Mouse (Mus musculus): Measurements from ENCODE around the gene Cpeb4. TPM values are rescaled to one million over a fixed set of nuclear protein-coding genes. Genes with fewer than 3 reads are reported as not detected.
"Not testable (repeated sequence)": the region's sequence is repeated elsewhere in the genome, so short reads cannot be mapped to it uniquely, and the experiment has no call there.

Gene Cpeb4
- polyA plus RNA-seq, 1 experiment from 2014 or later, result 2.3 TPM

- no peak overlapping the region for H3K4me3 ChIP-seq
- H3K27me3 ChIP-seq, result no peaks in the 10 kb centered on the region
- no peak for ATAC-seq (ENCODE audit: low FRiP score, low read depth)
- H3K9ac ChIP-seq, result no peak overlapping the region
- no peak overlapping the region for H3K4me2 ChIP-seq (replicated peaks)
- peaks cover 13% of the 10 kb centered on the region for H3K4me1 ChIP-seq
- 74% methylated on average over 3 of the region's 3 CpGs for WGBS
- H3K9me3 ChIP-seq, result no peaks in the 10 kb centered on the region
- H3K36me3 ChIP-seq, result no peaks in the 10 kb centered on the region
- H3K27ac ChIP-seq, result no peak overlapping the region
These were observed 34.8 kb upstream of the Cpeb4 start for GRCm38 (mm10) chr11:31837243-31837642.

GRCm38 (mm10) chr11:31837753-31838152 lies 34.3 kb upstream of the Cpeb4 start:
- 93% methylated on average over 4 of the region's 4 CpGs for WGBS

GRCm38 (mm10) chr11:31838442-31839083 lies 33.4 kb upstream of the Cpeb4 start:
- H3K36me3 ChIP-seq, result no peaks in the 10 kb centered on the region
- H3K4me2 ChIP-seq (replicated peaks), result no peak overlapping the region
- H3K9ac ChIP-seq, result no peak overlapping the region
- WGBS, result 64% methylated on average over 7 of the region's 7 CpGs
- peaks cover 20% of the 10 kb centered on the region for H3K4me1 ChIP-seq
- H3K9me3 ChIP-seq, result no peaks in the 10 kb centered on the region
- H3K27ac ChIP-seq, result no peak overlapping the region
- no peaks in the 10 kb centered on the region for H3K27me3 ChIP-seq
- H3K4me3 ChIP-seq, result no peak overlapping the region
- no peak for ATAC-seq (ENCODE audit: low FRiP score, low read depth)

More at GRCm38 (mm10) chr11:31837753-31838152, 34.3 kb upstream of the Cpeb4 start:
- Histone ChIP-seq H3K4me2 (replicated peaks) (no peak overlapping the region), H3K9ac (no peak overlapping the region), H3K4me3 (no peak overlapping the region), H3K27ac (no peak overlapping the region), H3K9me3 (no peaks in the 10 kb centered on the region), H3K27me3 (no peaks in the 10 kb centered on the region), H3K36me3 (no peaks in the 10 kb centered on the region), H3K4me1 (peaks cover 18% of the 10 kb centered on the region)
- ATAC-seq (ENCODE audit: low FRiP score, low read depth), result no peak

GRCm38 (mm10) chr11:31839084-31839460 lies 32.9 kb upstream of the Cpeb4 start:
- H3K9me3 ChIP-seq, result no peaks in the 10 kb centered on the region
- H3K4me2 ChIP-seq (replicated peaks), result no peak overlapping the region
- ATAC-seq (ENCODE audit: low FRiP score, low read depth), result no peak
- peaks cover 20% of the 10 kb centered on the region for H3K4me1 ChIP-seq
- no peaks in the 10 kb centered on the region for H3K36me3 ChIP-seq
- H3K4me3 ChIP-seq, result no peak overlapping the region
- 69% methylated on average over 6 of the region's 6 CpGs for WGBS
- H3K27me3 ChIP-seq, result no peaks in the 10 kb centered on the region
- no peak overlapping the region for H3K9ac ChIP-seq
- no peak overlapping the region for H3K27ac ChIP-seq

- H3K27ac ChIP-seq, result no peak overlapping the region
- 70% methylated on average over 5 of the region's 5 CpGs for WGBS
- H3K36me3 ChIP-seq, result no peaks in the 10 kb centered on the region
- peaks cover 20% of the 10 kb centered on the region for H3K4me1 ChIP-seq
- H3K9me3 ChIP-seq, result no peaks in the 10 kb centered on the region
- no peak overlapping the region for H3K4me2 ChIP-seq (replicated peaks)
- no peaks in the 10 kb centered on the region for H3K27me3 ChIP-seq
- no peak overlapping the region for H3K4me3 ChIP-seq
- peak; percentile 61; the same call in 1 of the 2 replicates for ATAC-seq (ENCODE audit: low FRiP score, low read depth)
- H3K9ac ChIP-seq, result no peak overlapping the region
These were observed 29.6 kb upstream of the Cpeb4 start for GRCm38 (mm10) chr11:31842171-31842959.

GRCm38 (mm10) chr11:31843177-31843833 lies 28.7 kb upstream of the Cpeb4 start:
- WGBS, result 84% methylated on average over 7 of the region's 7 CpGs
- peaks cover 19% of the 10 kb centered on the region for H3K4me1 ChIP-seq
- no peak overlapping the region for H3K9ac ChIP-seq
- ATAC-seq (ENCODE audit: low FRiP score, low read depth), result no peak
- no peak overlapping the region for H3K4me3 ChIP-seq
- no peaks in the 10 kb centered on the region for H3K27me3 ChIP-seq
- no peaks in the 10 kb centered on the region for H3K36me3 ChIP-seq
- no peak overlapping the region for H3K27ac ChIP-seq
- H3K4me2 ChIP-seq (replicated peaks), result no peak overlapping the region
- H3K9me3 ChIP-seq, result no peaks in the 10 kb centered on the region

- no peaks in the 10 kb centered on the region for H3K36me3 ChIP-seq
- H3K9me3 ChIP-seq, result no peaks in the 10 kb centered on the region
- H3K4me3 ChIP-seq, result no peak overlapping the region
- H3K4me1 ChIP-seq, result peaks cover 14% of the 10 kb centered on the region; the same call in 1 of the 2 replicates
- no peak for ATAC-seq (ENCODE audit: low FRiP score, low read depth)
- 85% methylated on average over 5 of the region's 5 CpGs for WGBS
- no peak overlapping the region for H3K9ac ChIP-seq
- H3K4me2 ChIP-seq (replicated peaks), result no peak overlapping the region
- H3K27me3 ChIP-seq, result no peaks in the 10 kb centered on the region
- no peak overlapping the region for H3K27ac ChIP-seq
These were observed 28.2 kb upstream of the Cpeb4 start for GRCm38 (mm10) chr11:31843834-31844188.

GRCm38 (mm10) chr11:31845111-31845510 lies 26.9 kb upstream of the Cpeb4 start:
- 81% methylated on average over 1 of the region's 1 CpGs for WGBS
- H3K9me3 ChIP-seq; H3K36me3 ChIP-seq; ATAC-seq (ENCODE audit: low FRiP score, low read depth); H3K4me2 ChIP-seq (replicated peaks); H3K27ac ChIP-seq; H3K27me3 ChIP-seq; H3K9ac ChIP-seq; H3K4me3 ChIP-seq: not testable (repeated sequence)
- H3K4me1 ChIP-seq, result peaks cover 12% of the 10 kb centered on the region; the same call in 1 of the 2 replicates

GRCm38 (mm10) chr11:31846771-31847468 lies 25.1 kb upstream of the Cpeb4 start:
- no peak overlapping the region for H3K9ac ChIP-seq
- no peaks in the 10 kb centered on the region for H3K9me3 ChIP-seq
- no peak overlapping the region for H3K4me2 ChIP-seq (replicated peaks)
- ATAC-seq (ENCODE audit: low FRiP score, low read depth), result no peak
- 76% methylated on average over 9 of the region's 9 CpGs for WGBS
- no peak overlapping the region for H3K27ac ChIP-seq
- no peak overlapping the region for H3K4me3 ChIP-seq
- H3K4me1 ChIP-seq, result peaks cover 20% of the 10 kb centered on the region
- no peaks in the 10 kb centered on the region for H3K36me3 ChIP-seq
- H3K27me3 ChIP-seq, result no peaks in the 10 kb centered on the region

GRCm38 (mm10) chr11:31847469-31847805 lies 24.6 kb upstream of the Cpeb4 start:
- ATAC-seq (ENCODE audit: low FRiP score, low read depth), result no peak
- H3K27ac ChIP-seq, result no peak overlapping the region

GRCm38 (mm10) chr11:31848725-31849124 lies 23.3 kb upstream of the Cpeb4 start:
- no peaks in the 10 kb centered on the region for H3K27me3 ChIP-seq
- H3K4me2 ChIP-seq (replicated peaks), result no peak overlapping the region
- no peaks in the 10 kb centered on the region for H3K9me3 ChIP-seq
- 77% methylated on average over 4 of the region's 4 CpGs for WGBS
- no peak overlapping the region for H3K27ac ChIP-seq
- no peaks in the 10 kb centered on the region for H3K36me3 ChIP-seq
- H3K4me1 ChIP-seq, result peaks cover 17% of the 10 kb centered on the region
- ATAC-seq (ENCODE audit: low FRiP score, low read depth), result no peak
- no peak overlapping the region for H3K9ac ChIP-seq
- H3K4me3 ChIP-seq, result no peak overlapping the region

More at GRCm38 (mm10) chr11:31847469-31847805, 24.6 kb upstream of the Cpeb4 start:
- Histone ChIP-seq H3K27me3 (no peaks in the 10 kb centered on the region), H3K9me3 (no peaks in the 10 kb centered on the region), H3K4me1 (peaks cover 21% of the 10 kb centered on the region), H3K4me2 (replicated peaks) (no peak overlapping the region), H3K36me3 (no peaks in the 10 kb centered on the region), H3K4me3 (no peak overlapping the region), H3K9ac (no peak overlapping the region)
- 87% methylated on average over 5 of the region's 5 CpGs for WGBS

All from limb, embryonic 13.5 days (tissue).